Mouse (Mus musculus): Measurements from ENCODE around the gene Fam207a.

GRCm38 (mm10) chr10:77531026-77532019, 15.7 kb upstream of the Fam207a start:
- no peak for TF ChIP-seq CTCF (IDR thresholded peaks at IDR 0.05; ENCODE audit: low read depth, low read length)
- peak; percentile 54; the same call in 1 of the 2 replicates for TF ChIP-seq TAL1 (conservative IDR thresholded peaks at IDR 0.05; ENCODE audit: low read depth, low read length)
- TF ChIP-seq GATA1 (IDR thresholded peaks at IDR 0.05; ENCODE audit: borderline replicate concordance, low read length) = no peak
- no peak for TF ChIP-seq POLR2AphosphoS5 (IDR thresholded peaks at IDR 0.05; ENCODE audit: insufficient replicate concordance, low read depth, low read length)
- no peak for TF ChIP-seq GATA2 (IDR thresholded peaks at IDR 0.05; ENCODE audit: borderline replicate concordance, low read depth, low read length)
